Mouse (Mus musculus) kidney, postnatal 0 days (tissue): ENCODE measurements at regions not wholly inside any gene's neighbourhood (a gene's known extent, or its start where the extent isn't known, plus 50 kb on each side); places are given as distances from the start of the nearest gene placed in this dataset.

Source experiments
- ATAC-seq: fragments of 200-750 bp; cut with Nextera tagmentation; replicated peaks from 2 replicates; pipeline ENCODE4 v1.8.0; 2017; ENCODE audit warnings: low read depth, moderate number of reproducible peaks, moderate TSS enrichment, moderate library complexity; ENCODE audit not compliant: low FRiP score
- DNase-seq: peaks from one replicate; pipeline ENCODE4 v3.0.0-alpha.2; 2016; ENCODE audit warnings: low spot score
- H3K27ac ChIP-seq: fragments of 300-500 bp; sonication (generic); 2 replicates; pipeline ENCODE4 v1.5.1; 2014; ENCODE audit warnings: mild to moderate bottlenecking
- H3K27me3 ChIP-seq: fragments of 300-500 bp; sonication (generic); 2 replicates; pipeline ENCODE4 v1.6.1; 2014; ENCODE audit warnings: low read length, mixed read lengths; ENCODE audit not compliant: insufficient read depth
- H3K36me3 ChIP-seq: fragments of 300-500 bp; sonication (generic); 2 replicates; pipeline ENCODE4 v1.6.1; 2014; ENCODE audit warnings: low read length, mixed read lengths; ENCODE audit not compliant: insufficient read depth
- H3K4me1 ChIP-seq: fragments of 300-500 bp; sonication (generic); replicated peaks from 2 replicates; pipeline ENCODE4 v1.6.1; 2014; ENCODE audit warnings: antibody characterized with exemption, low read length, mixed read lengths; ENCODE audit not compliant: insufficient read depth
- H3K4me2 ChIP-seq: fragments of 300-500 bp; sonication (generic); 2 replicates; pipeline ENCODE4 v1.6.1; 2014; ENCODE audit warnings: mild to moderate bottlenecking, low read length, moderate library complexity, mixed read lengths
- H3K4me3 ChIP-seq: fragments of 300-500 bp; sonication (generic); replicated peaks from 2 replicates; pipeline ENCODE4 v1.5.1; 2014; ENCODE audit warnings: low read depth, low read length
- H3K9ac ChIP-seq: fragments of 300-500 bp; sonication (generic); 2 replicates; pipeline ENCODE4 v1.6.1; 2014; ENCODE audit warnings: low read depth, low read length
- H3K9me3 ChIP-seq: fragments of 300-500 bp; sonication (generic); replicated peaks from 2 replicates; pipeline ENCODE4 v1.6.1; 2016; ENCODE audit warnings: low read length, inconsistent platforms, mixed read lengths
- CTCF ChIP-seq: IDR thresholded peaks from 2 replicates; pipeline ENCODE4 v1.5.1; 2016; ENCODE audit warnings: antibody characterized with exemption, low read depth, mild to moderate bottlenecking, moderate library complexity
- WGBS: fragments of 180-500 bp; shearing (Covaris S2); extraction: QIAGEN DNeasy Blood & Tissue Kit; methylation state at CpG from one replicate; pipeline ENCODE4 v1.1.7; 2014; 5-methylcytosine and 5-hydroxymethylcytosine counted together

DNA sequence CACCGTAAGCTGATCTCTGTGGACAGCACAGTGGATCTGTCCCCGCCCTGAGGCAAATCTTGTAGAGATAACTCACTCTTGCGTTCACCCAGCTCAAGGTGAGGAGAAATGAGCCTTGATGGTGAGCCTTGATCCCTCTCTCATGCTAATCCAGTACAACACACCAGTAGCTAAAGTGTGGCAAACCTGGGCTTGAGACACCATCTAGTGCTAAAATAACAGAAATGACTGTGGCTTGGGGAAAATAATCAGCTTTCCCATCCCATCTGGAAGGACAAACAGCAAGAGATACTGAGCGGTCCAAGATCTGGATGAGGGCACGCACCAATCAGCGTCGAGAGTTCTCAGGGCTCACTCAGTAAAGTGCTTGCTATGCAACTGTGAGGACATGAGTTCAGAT lies 50.9 kb upstream of the Cbln4 start:
- Histone ChIP-seq H3K27me3 (no peaks in the 10 kb centered on the region), H3K9ac (no peak overlapping the region), H3K27ac (no peak overlapping the region), H3K4me1 (no peaks in the 10 kb centered on the region), H3K9me3 (no peaks in the 10 kb centered on the region), H3K36me3 (no peaks in the 10 kb centered on the region), H3K4me3 (no peak overlapping the region), H3K4me2 (no peak overlapping the region)
- ATAC-seq: no peak
- no peak for DNase-seq
- 84% methylated on average over 7 of the region's 7 CpGs for WGBS
- TF ChIP-seq CTCF: peak; percentile 5; the same call in 1 of the 2 replicates

DNA sequence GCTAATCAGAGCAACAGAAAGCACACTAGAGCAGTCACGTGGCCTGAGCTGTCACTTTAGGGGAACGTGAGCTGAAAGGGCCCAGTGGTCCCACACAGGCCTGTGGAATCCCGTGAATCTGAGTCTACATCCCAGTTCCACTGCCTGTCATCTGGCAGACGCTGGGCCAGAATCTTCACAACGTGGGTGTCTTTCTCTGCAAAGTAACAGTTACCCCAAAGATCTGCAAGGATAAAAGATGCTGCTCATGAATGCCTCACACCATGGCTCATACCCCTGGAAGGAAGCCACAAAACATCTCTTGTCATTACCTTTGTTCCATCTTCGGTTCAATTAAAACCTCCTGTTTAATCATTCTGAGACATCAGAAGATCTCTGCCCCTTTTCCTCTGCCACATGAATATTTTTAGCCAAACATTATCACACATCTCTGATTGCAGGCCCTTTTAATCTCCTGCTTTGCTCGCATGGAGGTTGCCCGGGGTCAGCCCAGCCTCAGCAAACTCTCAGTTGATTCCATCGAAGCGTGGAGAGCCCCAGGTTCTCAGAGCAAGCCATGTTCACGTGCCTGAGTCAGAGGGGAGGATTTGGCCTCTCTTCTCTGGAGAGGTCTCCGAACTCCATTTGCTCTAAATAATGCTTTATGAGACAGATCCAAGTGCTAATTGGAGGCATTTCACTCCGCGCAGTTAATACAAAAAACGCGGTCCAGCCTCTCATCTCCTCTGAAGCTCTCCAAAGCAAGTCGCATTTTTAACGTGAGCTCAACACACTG lies 60.8 kb upstream of the Cbln4 start:
- no peak overlapping the region for H3K27ac ChIP-seq
- no peak overlapping the region for H3K9ac ChIP-seq
- peak; percentile 11 for DNase-seq
- ATAC-seq: no peak
- no peaks in the 10 kb centered on the region for H3K9me3 ChIP-seq
- TF ChIP-seq CTCF: no peak
- H3K4me2 ChIP-seq: no peak overlapping the region
- 20% methylated on average over 18 of the region's 18 CpGs for WGBS
- H3K27me3 ChIP-seq: no peaks in the 10 kb centered on the region
- H3K4me3 ChIP-seq: no peak overlapping the region
- no peaks in the 10 kb centered on the region for H3K4me1 ChIP-seq
- H3K36me3 ChIP-seq: no peaks in the 10 kb centered on the region

DNA sequence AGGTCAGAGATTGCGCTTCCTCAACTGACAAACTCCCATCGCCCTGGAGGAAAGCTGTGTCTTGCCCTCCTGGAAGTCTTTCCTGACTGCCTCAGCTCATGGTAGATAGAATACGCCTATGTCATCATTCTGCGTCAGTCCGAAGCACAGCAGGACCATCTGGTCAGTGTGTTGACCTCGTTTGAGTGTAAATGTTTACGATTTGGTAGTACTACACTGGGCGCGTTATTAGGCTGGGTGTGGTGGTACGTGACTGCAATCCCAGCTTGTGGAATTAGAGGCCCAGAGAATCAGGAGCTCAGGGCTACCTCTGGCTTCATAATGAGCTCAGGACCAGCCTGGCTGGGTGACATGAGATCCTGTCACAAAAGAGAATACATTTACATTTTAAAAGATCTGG lies 62.0 kb upstream of the Cbln4 start:
- Histone ChIP-seq H3K4me3 (no peak overlapping the region), H3K27me3 (no peaks in the 10 kb centered on the region), H3K36me3 (no peaks in the 10 kb centered on the region), H3K9ac (no peak overlapping the region), H3K4me1 (no peaks in the 10 kb centered on the region), H3K27ac (no peak overlapping the region), H3K9me3 (no peaks in the 10 kb centered on the region), H3K4me2 (no peak overlapping the region)
- 18% methylated on average over 10 of the region's 10 CpGs for WGBS
- ATAC-seq: no peak
- no peak for TF ChIP-seq CTCF
- DNase-seq: peak; percentile 11

DNA sequence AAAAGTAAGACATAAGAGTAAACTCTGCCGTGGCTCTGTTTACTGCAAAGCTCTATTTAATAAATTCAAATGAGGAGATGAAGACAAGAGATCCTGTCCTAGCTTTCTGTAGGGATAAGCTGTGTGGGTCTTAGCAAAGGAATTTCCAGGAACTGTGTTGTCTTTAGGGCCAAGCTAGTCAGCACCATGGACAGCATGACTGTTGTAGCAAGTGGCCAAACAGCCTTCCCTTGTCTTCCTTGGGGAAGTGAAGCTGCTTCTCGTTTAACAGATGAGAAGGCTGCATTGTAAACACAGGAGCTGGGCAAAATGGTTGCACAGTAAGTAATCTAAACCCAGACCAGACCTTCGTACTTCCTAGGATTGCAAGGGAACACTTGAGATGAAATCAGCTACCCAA lies 67.4 kb upstream of the Cbln4 start:
- H3K9ac ChIP-seq: no peak overlapping the region
- no peak overlapping the region for H3K4me2 ChIP-seq
- WGBS: 30% methylated on average over 3 of the region's 3 CpGs
- H3K4me3 ChIP-seq: no peak overlapping the region
- no peak overlapping the region for H3K27ac ChIP-seq
- H3K4me1 ChIP-seq: no peaks in the 10 kb centered on the region
- no peak for TF ChIP-seq CTCF
- no peaks in the 10 kb centered on the region for H3K9me3 ChIP-seq
- no peak for ATAC-seq
- DNase-seq: peak; percentile 87
- H3K36me3 ChIP-seq: no peaks in the 10 kb centered on the region
- H3K27me3 ChIP-seq: no peaks in the 10 kb centered on the region

DNA sequence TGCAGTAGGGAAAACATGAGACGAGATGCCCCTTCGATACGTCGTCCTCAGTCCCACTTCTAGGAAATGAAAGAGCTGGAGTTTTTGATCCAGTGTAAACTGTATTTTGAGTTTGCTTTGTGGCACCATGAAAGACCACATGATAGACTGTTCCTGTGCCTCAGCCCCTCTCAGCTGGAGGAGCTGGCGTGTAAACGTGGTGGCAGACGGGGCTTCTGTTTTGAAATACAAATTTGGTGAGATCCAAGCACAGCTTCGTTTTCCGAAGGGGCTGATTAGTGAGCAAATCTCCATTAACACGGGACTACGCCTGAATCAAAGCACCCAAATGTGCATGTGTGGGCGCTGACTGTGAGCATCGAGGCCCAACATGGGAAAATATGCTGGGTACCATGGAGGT lies 70.4 kb upstream of the Cbln4 start:
- no peak overlapping the region for H3K4me2 ChIP-seq
- no peak overlapping the region for H3K9ac ChIP-seq
- 88% methylated on average over 13 of the region's 13 CpGs for WGBS
- DNase-seq: no peak
- no peak for ATAC-seq
- no peaks in the 10 kb centered on the region for H3K4me1 ChIP-seq
- no peak for TF ChIP-seq CTCF
- H3K4me3 ChIP-seq: no peak overlapping the region
- no peaks in the 10 kb centered on the region for H3K9me3 ChIP-seq
- no peaks in the 10 kb centered on the region for H3K27me3 ChIP-seq
- no peak overlapping the region for H3K27ac ChIP-seq
- H3K36me3 ChIP-seq: no peaks in the 10 kb centered on the region

DNA sequence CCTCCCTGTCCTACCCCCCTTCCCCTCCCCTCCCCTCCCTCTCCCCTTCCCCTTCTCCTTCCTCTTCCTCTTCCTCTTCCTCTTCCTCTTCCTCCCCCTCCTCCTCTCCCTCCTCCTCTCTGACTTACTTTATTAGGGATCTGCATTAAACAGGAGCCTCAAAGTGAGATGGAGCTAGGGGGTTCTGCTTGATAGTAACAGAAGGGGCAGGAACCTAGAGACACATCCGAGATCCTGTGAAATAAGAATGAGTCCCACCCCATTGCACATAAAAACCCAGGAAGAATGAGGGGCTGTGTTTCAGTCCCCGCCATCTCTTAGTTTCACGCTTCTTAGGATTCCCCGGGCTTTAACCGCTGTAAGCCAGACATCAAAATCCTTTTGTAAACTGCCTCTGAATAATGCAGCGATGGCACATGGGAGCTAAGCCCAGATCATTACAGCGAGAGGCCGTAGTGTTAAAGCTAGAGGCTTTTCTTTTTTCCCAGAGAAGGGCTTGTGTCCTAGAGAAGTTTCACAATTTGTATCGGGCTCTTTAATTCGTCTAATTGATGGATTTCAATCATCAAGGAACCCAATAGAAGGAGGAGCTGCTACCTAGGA lies 72.4 kb upstream of the Cbln4 start:
- no peak overlapping the region for H3K4me2 ChIP-seq
- DNase-seq (no peak), ATAC-seq (no peak)
- no peaks in the 10 kb centered on the region for H3K9me3 ChIP-seq
- WGBS: 82% methylated on average over 10 of the region's 10 CpGs
- H3K27me3 ChIP-seq: no peaks in the 10 kb centered on the region
- no peak for TF ChIP-seq CTCF
- no peaks in the 10 kb centered on the region for H3K4me1 ChIP-seq
- H3K9ac ChIP-seq: no peak overlapping the region
- no peaks in the 10 kb centered on the region for H3K36me3 ChIP-seq
- H3K4me3 ChIP-seq: no peak overlapping the region
- no peak overlapping the region for H3K27ac ChIP-seq
